Mouse (Mus musculus) cerebellum, adult 2 months (tissue): ENCODE results near the gene Gcnt2. TPM values are rescaled to one million over a fixed set of nuclear protein-coding genes. Genes with fewer than 3 reads are reported as not detected.

Experiments
- DNase-seq, 2 experiments: peaks; one replicate each; pipeline ENCODE4 v3.0.0; 2021
- H3K27ac ChIP-seq: fragments of 200-500 bp; 2 replicates; pipeline ENCODE4 v1.5.1; 2012; ENCODE audit warnings: low read length, control low read depth, inconsistent platforms; ENCODE audit not compliant: insufficient read depth
- H3K27me3 ChIP-seq: fragments of 200-500 bp; 2 replicates; pipeline ENCODE4 v1.6.1; 2012; ENCODE audit warnings: inconsistent platforms, mild to moderate bottlenecking, low read length, moderate library complexity; ENCODE audit not compliant: control insufficient read depth, insufficient read depth
- H3K4me1 ChIP-seq: fragments of 200-500 bp; 2 replicates; pipeline ENCODE4 v1.6.1; 2011; ENCODE audit warnings: low read length; ENCODE audit not compliant: control insufficient read depth, insufficient read depth
- H3K4me3 ChIP-seq: fragments of 200-500 bp; replicated peaks from 2 replicates; pipeline ENCODE3; 2011; ENCODE audit warnings: mild to moderate bottlenecking, low read depth, low read length, control low read depth; ENCODE audit not compliant: insufficient read depth
- CTCF ChIP-seq: fragments of 200-500 bp; IDR thresholded peaks from 2 replicates; pipeline ENCODE4 v1.5.1; 2011; ENCODE audit warnings: low read depth, mild to moderate bottlenecking, control low read depth, low read length, moderate library complexity, borderline replicate concordance; ENCODE audit not compliant: insufficient read depth
- POLR2A ChIP-seq: fragments of 200-500 bp; IDR thresholded peaks from 2 replicates; pipeline ENCODE4 v1.6.1; 2011; ENCODE audit warnings: low read length, control low read depth, borderline replicate concordance; ENCODE audit not compliant: insufficient read depth
- WGBS: fragments of 180-500 bp; shearing (Covaris S2); methylation state at CpG from one replicate; pipeline ENCODE4 v1.1.7; 2018; 5-methylcytosine and 5-hydroxymethylcytosine counted together
- polyA plus RNA-seq: library from polyadenylated mRNA; depleted of rRNA; stranded (reverse); fragments of >200 nt; gene quantifications from 2 replicates; pipeline ENCODE4 v1.2.3, GENCODE M21; 2012

The Gcnt2 gene
- polyA plus RNA-seq, 1 experiment, result 2.3 TPM

DNA sequence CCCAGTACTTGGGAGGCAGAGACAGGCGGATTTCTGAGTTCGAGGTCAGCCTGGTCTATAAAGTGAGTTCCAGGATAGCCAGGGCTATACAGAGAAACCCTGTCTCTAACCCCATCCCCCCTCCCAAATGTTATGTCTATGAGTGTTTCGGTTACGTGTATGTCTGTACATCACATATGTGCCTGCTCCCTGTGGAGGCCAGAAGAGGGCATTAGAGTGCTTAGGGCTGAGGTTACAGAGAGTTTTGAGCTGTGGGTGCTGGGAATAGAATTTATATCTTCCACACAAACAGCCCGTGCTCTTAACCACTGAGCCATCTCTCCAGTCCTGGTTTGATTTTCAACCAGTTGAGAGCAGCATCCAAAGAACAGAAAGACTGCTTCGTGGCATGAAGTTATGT is 50.5 kb downstream of the Gcnt2 start:
- WGBS, result 94% methylated on average over 6 of the region's 6 CpGs
- Histone ChIP-seq H3K4me1 (no peaks in the 10 kb centered on the region), H3K27me3 (no peaks in the 10 kb centered on the region), H3K27ac (no peak overlapping the region), H3K4me3 (no peak overlapping the region)
- DNase-seq, result no peak
- TF ChIP-seq CTCF, result no peak
- no peak for TF ChIP-seq POLR2A

GRCm38 (mm10) chr13:40911951-40912350 is 52.4 kb downstream of the Gcnt2 start:
- no peak for DNase-seq
- TF ChIP-seq POLR2A (no peak), CTCF (no peak)
- no peak overlapping the region for H3K4me3 ChIP-seq
- 87% methylated on average over 6 of the region's 6 CpGs for WGBS
- H3K27ac ChIP-seq, result no peak overlapping the region
- peaks cover 2% of the 10 kb centered on the region; the same call in 1 of the 2 replicates for H3K27me3 ChIP-seq
- no peaks in the 10 kb centered on the region for H3K4me1 ChIP-seq

- peaks cover 2% of the 10 kb centered on the region; the same call in 1 of the 2 replicates for H3K27me3 ChIP-seq
- TF ChIP-seq POLR2A (no peak), CTCF (no peak)
- no peak overlapping the region for H3K27ac ChIP-seq
- no peak for DNase-seq
- no peak overlapping the region for H3K4me3 ChIP-seq
- 91% methylated on average over 14 of the region's 14 CpGs for WGBS
- H3K4me1 ChIP-seq, result no peaks in the 10 kb centered on the region
Observed at GRCm38 (mm10) chr13:40913395-40914018, 54.0 kb downstream of the Gcnt2 start.

DNA sequence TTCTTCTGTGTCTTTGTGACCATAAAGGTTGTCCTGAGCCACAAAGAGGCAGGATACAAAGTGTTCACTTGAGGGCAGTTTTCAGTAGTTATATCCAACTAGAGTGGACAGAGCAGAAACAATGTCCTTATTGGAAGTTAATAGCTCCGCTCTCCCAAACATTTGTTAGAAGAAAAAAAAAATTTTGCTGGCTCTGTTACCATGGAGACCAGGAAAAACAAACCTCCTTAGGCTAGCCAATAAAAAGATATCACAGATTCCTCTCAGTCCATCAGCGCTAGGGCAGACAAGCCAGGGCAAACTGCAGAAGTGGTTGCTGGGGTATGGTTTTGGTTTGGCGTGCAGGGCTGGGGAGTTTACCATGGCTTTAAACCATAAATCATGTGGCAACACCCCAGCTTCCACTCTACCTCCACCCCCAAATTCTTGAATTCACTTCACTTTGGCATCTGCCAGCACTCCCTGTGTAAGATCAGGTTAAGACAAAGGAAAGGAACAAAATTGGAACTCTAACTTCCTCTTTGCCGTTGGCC is 54.6 kb downstream of the Gcnt2 start:
- Histone ChIP-seq H3K4me3 (no peak overlapping the region), H3K4me1 (no peaks in the 10 kb centered on the region), H3K27ac (no peak overlapping the region), H3K27me3 (peaks cover 2% of the 10 kb centered on the region; the same call in 1 of the 2 replicates)
- DNase-seq, result no peak
- 80% methylated on average over 4 of the region's 4 CpGs for WGBS
- TF ChIP-seq POLR2A, result no peak
- TF ChIP-seq CTCF, result no peak

DNA sequence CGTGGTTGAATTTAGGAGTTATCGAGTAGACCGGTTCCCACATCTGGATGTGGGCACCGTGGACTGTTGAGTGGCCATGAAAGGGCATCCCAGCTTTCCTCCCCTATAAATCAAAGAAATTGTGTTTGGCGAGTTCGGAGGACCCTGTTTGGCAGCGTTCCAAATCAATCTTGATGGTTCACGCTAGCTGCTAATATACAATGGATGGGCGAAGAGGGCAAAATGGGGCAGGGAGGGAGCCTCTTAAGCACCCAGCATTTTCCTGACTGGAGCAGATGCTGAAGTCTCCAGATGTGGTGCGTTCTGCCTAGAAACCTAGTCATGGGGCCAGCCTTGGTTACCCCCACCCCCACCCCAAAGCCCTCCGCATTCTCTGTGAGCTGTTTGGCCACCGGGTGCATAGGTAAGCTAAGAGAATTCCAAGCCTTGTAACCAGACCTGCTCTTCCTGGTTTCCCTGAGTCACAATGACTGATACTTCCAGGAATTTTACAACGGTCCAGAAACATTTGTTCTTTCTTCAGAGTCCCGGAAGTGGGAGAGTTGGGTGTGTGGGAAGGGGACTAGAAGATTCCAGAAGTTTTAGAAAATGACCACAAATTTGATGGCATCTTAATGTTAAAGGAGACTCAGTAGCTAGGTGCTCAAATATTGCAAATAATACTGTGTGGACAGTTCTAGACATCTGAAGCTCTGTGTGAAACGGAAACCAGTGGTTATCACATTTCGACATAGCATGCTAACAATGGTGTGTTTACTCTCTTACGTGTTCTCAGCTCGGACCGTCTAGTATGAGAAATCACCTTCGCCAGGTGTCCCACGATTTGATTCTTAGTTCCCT is 57.0 kb downstream of the Gcnt2 start:
- no peak overlapping the region for H3K27ac ChIP-seq
- H3K4me1 ChIP-seq, result no peaks in the 10 kb centered on the region
- 9% methylated on average over 21 of the region's 21 CpGs for WGBS
- no peak overlapping the region for H3K4me3 ChIP-seq
- DNase-seq, result no peak
- no peak for TF ChIP-seq POLR2A
- peaks cover 2% of the 10 kb centered on the region; the same call in 1 of the 2 replicates for H3K27me3 ChIP-seq

GRCm38 (mm10) chr13:40917161-40918091 is 57.9 kb downstream of the Gcnt2 start:
- WGBS, result under 1% methylated on average over 38 of the region's 38 CpGs
- H3K27ac ChIP-seq, result no peak overlapping the region
- peak; percentile 16 to 25 for DNase-seq
- TF ChIP-seq CTCF (no peak), POLR2A (no peak)
- peaks cover 2% of the 10 kb centered on the region; the same call in 1 of the 2 replicates for H3K27me3 ChIP-seq
- H3K4me1 ChIP-seq, result no peaks in the 10 kb centered on the region
- peak overlapping the region; percentile 25 for H3K4me3 ChIP-seq

GRCm38 (mm10) chr13:40921326-40922059 is 61.9 kb downstream of the Gcnt2 start:
- H3K27ac ChIP-seq, result no peak overlapping the region

More at GRCm38 (mm10) chr13:40921326-40922059, 61.9 kb downstream of the Gcnt2 start:
- no peak for DNase-seq
- Histone ChIP-seq H3K27me3 (no peaks in the 10 kb centered on the region; the same call in 1 of the 2 replicates), H3K4me3 (no peak overlapping the region), H3K4me1 (no peaks in the 10 kb centered on the region)
- WGBS, result 46% methylated on average over 8 of the region's 8 CpGs
- no peak for TF ChIP-seq CTCF
- no peak for TF ChIP-seq POLR2A
